Mouse (Mus musculus): ENCODE measurements at regions not wholly inside any gene's neighbourhood (a gene's known extent, or its start where the extent isn't known, plus 50 kb on each side); places are given as distances from the start of the nearest gene placed in this dataset.
A peak's percentile ranks its signal among the peaks of the same experiment; 100 is the strongest.

- DNase-seq, result no peak
Measured at GRCm38 (mm10) chr16:51690861-51691260, 340.2 kb upstream of the Cblb start.

DNA sequence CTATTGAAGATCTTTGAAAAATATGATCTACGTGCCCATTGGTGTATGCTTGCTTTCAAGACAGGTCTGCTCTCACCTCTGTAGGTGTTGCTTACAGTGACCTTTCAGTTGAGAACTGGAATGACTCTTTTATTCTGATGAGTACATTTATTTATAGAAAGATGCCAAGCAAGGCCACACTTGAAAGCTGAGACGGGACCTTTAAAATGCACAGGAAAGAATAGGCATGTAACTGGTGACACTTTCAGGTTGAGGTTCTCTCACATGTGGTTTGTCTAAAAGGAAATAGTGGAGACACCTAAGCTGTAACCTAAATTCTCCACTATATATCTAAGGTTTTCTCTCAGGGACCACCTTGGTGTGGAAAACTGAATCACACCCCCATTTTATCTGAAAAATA lies 326.0 kb upstream of the Cblb start:
- no peak for DNase-seq

GRCm38 (mm10) chr16:51718695-51719094 lies 312.3 kb upstream of the Cblb start:
- no peak for DNase-seq

- no peak for DNase-seq
Measured at GRCm38 (mm10) chr16:51719637-51720036, 311.4 kb upstream of the Cblb start.

GRCm38 (mm10) chr16:51722682-51723081 lies 308.3 kb upstream of the Cblb start:
- no peak for DNase-seq

DNA sequence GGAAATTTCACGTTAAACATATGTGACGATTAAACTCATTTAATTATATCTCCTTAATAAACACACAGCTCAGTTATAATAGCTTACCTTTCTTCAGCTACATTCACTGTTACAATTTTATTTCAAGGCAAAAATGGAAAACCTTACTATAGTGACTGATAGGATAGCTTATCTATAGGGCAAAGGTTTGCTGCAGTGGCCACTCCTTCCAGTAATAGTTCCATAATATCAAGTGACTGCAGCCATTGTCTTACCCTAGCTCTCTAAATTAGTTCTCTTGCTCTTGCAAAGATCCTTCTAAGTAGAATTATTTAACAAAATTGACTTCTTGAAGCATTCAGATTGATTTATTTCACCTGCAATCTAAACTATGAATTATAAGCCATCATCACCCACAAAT lies 289.1 kb upstream of the Cblb start:
- DNase-seq, result no peak

- no peak for DNase-seq
Measured at GRCm38 (mm10) chr16:51751878-51752277, 279.1 kb upstream of the Cblb start.

DNA sequence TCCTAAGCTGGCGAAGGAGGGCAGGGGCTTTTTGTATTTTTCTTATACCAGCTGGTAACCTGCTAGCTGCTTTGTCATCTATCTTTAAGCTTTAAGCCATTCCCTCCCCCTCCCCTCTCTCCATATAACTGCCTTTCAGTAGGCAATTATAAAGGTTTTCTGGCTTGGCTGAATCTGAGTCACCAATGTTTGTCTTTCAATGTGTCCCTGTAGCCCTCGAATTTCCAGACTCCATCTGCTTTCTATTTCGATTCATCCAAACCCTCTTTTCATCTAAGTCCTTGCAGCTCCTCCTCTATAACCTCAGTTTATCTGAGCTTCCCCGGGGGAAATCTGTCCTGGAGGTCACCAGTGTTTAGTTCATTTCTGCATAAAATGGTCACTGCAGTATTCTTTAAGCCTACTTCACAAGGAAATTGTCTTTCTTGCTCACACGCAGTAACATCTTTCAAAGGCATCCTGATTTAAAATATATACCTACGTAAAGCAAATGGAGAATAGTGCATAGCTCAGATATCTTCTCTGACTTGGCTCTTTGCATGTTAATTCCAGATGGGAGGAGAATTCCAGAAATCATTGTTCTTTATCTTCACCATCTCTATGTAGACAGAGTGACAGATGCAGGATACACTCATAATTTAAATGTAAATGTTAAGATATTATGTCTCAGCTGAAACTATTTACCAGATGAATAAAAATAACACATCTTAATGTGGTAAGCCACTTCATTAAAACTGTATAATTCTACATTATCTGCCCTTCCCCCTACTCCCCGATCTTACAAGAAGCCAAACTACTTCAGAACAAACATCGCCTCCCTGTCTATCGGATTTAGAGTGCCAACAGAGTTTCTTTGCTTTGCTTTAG lies 272.4 kb upstream of the Cblb start:
- peak; percentile 3 for DNase-seq

DNA sequence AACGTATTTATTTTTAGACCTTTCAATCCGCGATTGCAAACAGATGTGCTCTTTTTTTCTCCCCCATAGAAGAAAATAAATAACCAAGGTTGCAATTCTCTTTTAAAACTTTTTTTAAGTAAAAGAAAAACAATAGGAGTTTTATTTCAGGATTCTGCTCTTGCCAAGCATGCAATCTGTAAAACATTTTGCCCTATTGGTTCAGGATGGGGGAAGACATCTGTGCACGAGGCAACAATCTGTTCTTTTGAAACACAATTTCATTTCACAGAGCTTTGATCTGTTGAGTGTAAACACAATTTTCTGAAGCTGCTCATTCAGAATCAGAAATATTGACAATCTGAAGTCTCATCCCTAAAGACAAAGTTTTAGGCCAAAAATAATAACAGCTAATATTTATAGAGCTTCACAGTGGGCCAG lies 271.8 kb upstream of the Cblb start:
- no peak for DNase-seq

- DNase-seq, result no peak
Measured at GRCm38 (mm10) chr16:51767556-51767955, 263.5 kb upstream of the Cblb start.

DNA sequence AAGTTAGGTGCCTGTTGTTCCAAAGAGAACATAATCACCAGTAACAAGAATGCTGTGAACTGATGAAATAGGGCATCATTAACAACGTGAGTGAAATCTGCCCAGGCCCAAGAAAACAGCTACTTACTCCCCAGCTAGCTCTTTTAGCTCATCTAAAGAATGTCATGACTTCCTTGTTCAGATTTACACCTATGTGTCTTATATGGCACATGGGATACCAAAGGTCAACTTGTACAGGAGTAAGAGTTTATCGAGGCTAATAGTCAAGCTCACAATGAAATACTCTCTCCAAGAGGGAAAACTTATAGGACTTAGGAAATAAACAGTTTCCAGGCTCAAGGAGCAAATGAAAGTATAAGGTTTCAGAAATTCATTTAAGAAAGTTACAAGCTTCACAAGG lies 252.1 kb upstream of the Cblb start:
- no peak for DNase-seq

GRCm38 (mm10) chr16:51795003-51795402 lies 236.0 kb upstream of the Cblb start:
- DNase-seq, result no peak

DNA sequence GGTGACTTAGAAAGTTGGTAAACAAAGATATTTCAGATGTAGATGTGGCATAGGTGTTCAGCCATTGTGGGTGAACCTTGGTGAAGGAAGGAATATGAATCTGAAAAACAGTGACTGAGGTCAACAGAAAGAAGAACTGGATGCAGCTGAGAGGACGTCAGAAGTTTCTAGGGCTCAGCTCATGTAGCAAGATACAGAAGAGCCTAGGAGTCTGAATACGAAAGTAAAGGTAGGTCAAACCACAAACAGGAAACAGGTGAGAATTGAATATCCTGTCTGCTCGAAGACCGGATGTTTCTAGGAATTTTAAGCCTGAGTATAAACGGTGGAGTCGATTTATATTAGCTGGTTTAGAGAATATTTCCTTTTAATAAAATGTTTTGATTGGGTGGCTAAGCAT lies 223.7 kb upstream of the Cblb start:
- no peak for DNase-seq

- DNase-seq, result no peak
Measured at GRCm38 (mm10) chr16:51809120-51809519, 221.9 kb upstream of the Cblb start.

GRCm38 (mm10) chr16:51811073-51811472 lies 220.0 kb upstream of the Cblb start:
- no peak for DNase-seq

- no peak for DNase-seq
Measured at GRCm38 (mm10) chr16:51842770-51843169, 188.3 kb upstream of the Cblb start.

DNA sequence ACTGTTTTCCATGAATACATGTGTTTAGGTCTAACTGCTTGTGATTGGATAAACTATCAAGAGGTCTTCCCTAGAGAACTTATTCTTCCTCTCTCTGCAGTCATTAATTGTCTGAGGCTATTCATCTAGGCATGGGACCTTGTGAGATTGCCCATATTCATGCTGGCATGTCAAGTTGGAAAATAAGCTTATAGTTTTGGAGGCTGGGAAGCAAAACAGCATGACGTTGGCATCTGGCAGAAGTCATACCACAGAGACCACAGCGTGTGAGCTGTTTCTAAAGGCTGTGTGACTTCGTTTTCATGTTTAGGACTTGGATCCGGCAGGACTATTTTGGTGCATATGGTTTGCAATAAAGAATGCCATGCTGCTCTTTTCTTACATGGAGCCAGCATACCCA lies 185.5 kb upstream of the Cblb start:
- no peak for DNase-seq

DNA sequence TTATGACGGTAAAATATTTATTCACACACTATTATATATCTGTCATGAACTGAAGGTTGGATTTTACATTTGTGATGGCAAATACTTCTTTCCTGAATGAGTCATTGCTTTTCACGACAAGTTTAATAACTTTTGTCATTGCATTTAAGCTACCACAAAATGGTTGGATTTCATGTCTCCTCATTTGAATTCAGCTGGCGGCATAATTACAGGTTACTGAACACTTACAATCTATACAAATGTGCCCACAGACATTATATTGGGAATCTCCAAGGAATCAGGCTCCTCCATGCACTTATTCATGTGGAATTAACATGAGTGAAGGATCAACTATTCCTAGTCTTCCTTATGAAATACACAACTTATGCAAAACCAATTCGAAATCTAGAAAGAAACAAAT lies 150.3 kb upstream of the Cblb start:
- DNase-seq, result no peak

DNA sequence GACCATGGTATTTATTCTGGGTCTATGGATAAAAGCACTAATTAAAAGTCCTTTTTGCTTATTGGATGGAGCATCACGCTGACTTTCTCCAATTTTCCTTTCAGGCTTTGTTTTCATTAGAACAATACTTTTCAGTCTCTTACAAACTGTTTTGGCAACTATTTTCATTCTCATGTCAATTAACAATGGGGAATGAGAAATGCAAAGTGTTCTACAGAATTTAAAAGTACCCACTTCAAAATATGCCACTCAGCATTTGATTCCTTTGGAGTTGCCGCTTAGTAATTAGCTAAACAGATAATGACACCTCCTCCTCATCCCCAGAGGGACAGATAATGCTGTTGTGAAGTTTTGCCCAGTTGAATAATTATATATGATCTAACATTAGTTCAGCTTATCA lies 149.9 kb upstream of the Cblb start:
- DNase-seq, result no peak

GRCm38 (mm10) chr16:51883813-51884212 lies 147.2 kb upstream of the Cblb start:
- no peak for DNase-seq

- no peak for DNase-seq
Measured at GRCm38 (mm10) chr16:51887496-51887895, 143.5 kb upstream of the Cblb start.

- DNase-seq, result no peak
Measured at GRCm38 (mm10) chr16:51905588-51905987, 125.4 kb upstream of the Cblb start.

DNA sequence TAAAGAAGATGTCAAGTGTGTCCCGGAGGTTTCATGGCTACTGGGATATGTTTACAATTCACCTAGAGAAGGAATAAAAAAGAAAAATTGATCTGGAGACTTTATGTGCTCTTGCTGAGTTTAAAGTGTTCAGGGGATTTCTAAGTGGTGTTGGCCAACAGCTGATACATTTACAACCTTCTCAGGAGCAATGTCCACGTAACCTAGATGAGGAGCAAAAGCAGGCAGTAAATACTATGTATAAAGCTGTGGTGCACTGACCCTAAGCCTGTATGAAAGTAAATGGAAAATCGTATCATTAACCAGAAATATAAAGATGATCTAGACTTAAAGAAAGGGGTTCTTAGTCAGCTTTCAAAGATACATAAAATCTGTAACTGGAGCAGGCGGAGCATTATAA lies 124.3 kb upstream of the Cblb start:
- no peak for DNase-seq

- DNase-seq, result no peak
Measured at GRCm38 (mm10) chr16:51910046-51910445, 121.0 kb upstream of the Cblb start.

Data from right cerebral cortex, adult 18-20 months (tissue).